Mouse (Mus musculus): ENCODE measurements at regions not wholly inside any gene's neighbourhood (a gene's known extent, or its start where the extent isn't known, plus 50 kb on each side); places are given as distances from the start of the nearest gene placed in this dataset.

DNA sequence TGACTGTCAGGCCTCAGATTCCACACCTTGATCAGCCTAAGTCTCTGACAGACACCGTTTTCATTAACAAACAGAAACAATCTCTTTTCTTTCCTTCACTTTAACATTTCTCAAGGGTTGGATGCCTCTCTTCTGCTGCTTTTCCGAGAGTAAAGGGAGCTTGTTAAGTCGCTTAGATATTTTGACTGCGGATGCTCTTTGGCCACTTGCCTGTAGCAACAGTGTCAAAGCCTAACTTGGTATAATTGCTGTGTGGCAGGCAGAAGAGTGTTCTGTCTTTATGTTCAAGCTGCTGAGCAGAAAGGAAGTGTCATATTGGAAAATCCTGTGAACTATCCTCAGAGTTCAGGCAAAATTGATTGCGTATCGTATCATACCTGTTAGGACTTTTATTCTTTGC lies 112.3 kb upstream of the Zeb2 start:
- TF ChIP-seq CTCF (conservative IDR thresholded peaks at IDR 0.05; ENCODE audit: insufficient read depth, insufficient read length, low read depth, low read length) (no peak), POLR2A (IDR thresholded peaks at IDR 0.05; ENCODE audit: low read depth, low read length) (no peak)

Measured in kidney, adult 2 months (tissue).